Mouse (Mus musculus): ENCODE results near the gene Gmfg. TPM values are rescaled to one million over a fixed set of nuclear protein-coding genes. Genes with fewer than 3 reads are reported as not detected.

Gmfg gene
- polyA plus RNA-seq, 1 experiment from 2014 or later: 35.0 TPM

GRCm38 (mm10) chr7:28435660-28436259 lies 1.5 kb upstream of the Gmfg start:
- no peak overlapping the region for H3K27ac ChIP-seq (ENCODE audit: low read depth, low read length)
- 0% methylated on average over 32 of the region's 70 CpGs for WGBS
- no peaks in the 10 kb centered on the region for H3K27me3 ChIP-seq (replicated peaks; ENCODE audit: control insufficient read depth, insufficient read depth, low read length)
- ATAC-seq: peak; percentile 14; the same call in 1 of the 2 replicates
- H3K4me3 ChIP-seq (ENCODE audit: low read depth, low read length): peak overlapping the region; percentile 87
- peak overlapping the region; percentile 94 for H3K4me2 ChIP-seq (replicated peaks; ENCODE audit: low read depth)
- peak overlapping the region; percentile 94 for H3K9ac ChIP-seq (ENCODE audit: low read depth, low read length)
- H3K9me3 ChIP-seq (ENCODE audit: control insufficient read depth): no peaks in the 10 kb centered on the region
- no peaks in the 10 kb centered on the region; the same call in 1 of the 2 replicates for H3K4me1 ChIP-seq (replicated peaks; ENCODE audit: control insufficient read depth, insufficient read depth, low read length)
- H3K36me3 ChIP-seq (ENCODE audit: control insufficient read depth, insufficient read depth): no peaks in the 10 kb centered on the region; the same call in 1 of the 2 replicates
- TF ChIP-seq CTCF (IDR thresholded peaks at IDR 0.05; ENCODE audit: low read depth): no peak

GRCm38 (mm10) chr7:28436271-28436904 lies 859 bp upstream of the Gmfg start:
- Histone ChIP-seq H3K27ac (ENCODE audit: low read depth, low read length) (peak overlapping the region; percentile 76), H3K36me3 (ENCODE audit: control insufficient read depth, insufficient read depth) (no peaks in the 10 kb centered on the region; the same call in 1 of the 2 replicates), H3K4me3 (ENCODE audit: low read depth, low read length) (peak overlapping the region; percentile 87), H3K4me2 (replicated peaks; ENCODE audit: low read depth) (peak overlapping the region; percentile 94), H3K9ac (ENCODE audit: low read depth, low read length) (peak overlapping the region; percentile 94), H3K9me3 (ENCODE audit: control insufficient read depth) (no peaks in the 10 kb centered on the region), H3K27me3 (replicated peaks; ENCODE audit: control insufficient read depth, insufficient read depth, low read length) (no peaks in the 10 kb centered on the region), H3K4me1 (replicated peaks; ENCODE audit: control insufficient read depth, insufficient read depth, low read length) (no peaks in the 10 kb centered on the region; the same call in 1 of the 2 replicates)
- peak; percentile 98 for ATAC-seq
- 0% methylated on average over 41 of the region's 64 CpGs for WGBS
- peak; percentile 82 for TF ChIP-seq CTCF (IDR thresholded peaks at IDR 0.05; ENCODE audit: low read depth)

GRCm38 (mm10) chr7:28437964-28438363 lies 717 bp downstream of the Gmfg start:
- Histone ChIP-seq H3K36me3 (ENCODE audit: control insufficient read depth, insufficient read depth) (no peaks in the 10 kb centered on the region), H3K27me3 (replicated peaks; ENCODE audit: control insufficient read depth, insufficient read depth, low read length) (no peaks in the 10 kb centered on the region), H3K27ac (ENCODE audit: low read depth, low read length) (no peak overlapping the region), H3K9ac (ENCODE audit: low read depth, low read length) (no peak overlapping the region), H3K9me3 (ENCODE audit: control insufficient read depth) (no peaks in the 10 kb centered on the region), H3K4me2 (replicated peaks; ENCODE audit: low read depth) (no peak overlapping the region; the same call in 1 of the 2 replicates), H3K4me1 (replicated peaks; ENCODE audit: control insufficient read depth, insufficient read depth, low read length) (no peaks in the 10 kb centered on the region; the same call in 1 of the 2 replicates), H3K4me3 (ENCODE audit: low read depth, low read length) (no peak overlapping the region)
- ATAC-seq: no peak
- no peak for TF ChIP-seq CTCF (IDR thresholded peaks at IDR 0.05; ENCODE audit: low read depth)

- Histone ChIP-seq H3K27ac (ENCODE audit: low read depth, low read length) (no peak overlapping the region), H3K36me3 (ENCODE audit: control insufficient read depth, insufficient read depth) (no peaks in the 10 kb centered on the region), H3K4me1 (replicated peaks; ENCODE audit: control insufficient read depth, insufficient read depth, low read length) (no peaks in the 10 kb centered on the region; the same call in 1 of the 2 replicates), H3K9ac (ENCODE audit: low read depth, low read length) (no peak overlapping the region), H3K27me3 (replicated peaks; ENCODE audit: control insufficient read depth, insufficient read depth, low read length) (no peaks in the 10 kb centered on the region), H3K4me2 (replicated peaks; ENCODE audit: low read depth) (no peak overlapping the region), H3K9me3 (ENCODE audit: control insufficient read depth) (no peaks in the 10 kb centered on the region), H3K4me3 (ENCODE audit: low read depth, low read length) (no peak overlapping the region)
- 86% methylated on average over 2 of the region's 2 CpGs for WGBS
- TF ChIP-seq CTCF (IDR thresholded peaks at IDR 0.05; ENCODE audit: low read depth): no peak
- ATAC-seq: no peak
Measured at GRCm38 (mm10) chr7:28438771-28439170, 1.5 kb downstream of the Gmfg start.

GRCm38 (mm10) chr7:28440739-28441138 lies 3.5 kb downstream of the Gmfg start:
- H3K9me3 ChIP-seq (ENCODE audit: control insufficient read depth): no peaks in the 10 kb centered on the region
- H3K36me3 ChIP-seq (ENCODE audit: control insufficient read depth, insufficient read depth): no peaks in the 10 kb centered on the region
- no peaks in the 10 kb centered on the region for H3K27me3 ChIP-seq (replicated peaks; ENCODE audit: control insufficient read depth, insufficient read depth, low read length)
- no peak for ATAC-seq
- 52% methylated on average over 2 of the region's 2 CpGs for WGBS
- no peaks in the 10 kb centered on the region for H3K4me1 ChIP-seq (replicated peaks; ENCODE audit: control insufficient read depth, insufficient read depth, low read length)
- H3K9ac ChIP-seq (ENCODE audit: low read depth, low read length): no peak overlapping the region
- no peak overlapping the region for H3K27ac ChIP-seq (ENCODE audit: low read depth, low read length)
- peak; percentile 21; the same call in 1 of the 2 replicates for TF ChIP-seq CTCF (IDR thresholded peaks at IDR 0.05; ENCODE audit: low read depth)
- H3K4me3 ChIP-seq (ENCODE audit: low read depth, low read length): no peak overlapping the region
- H3K4me2 ChIP-seq (replicated peaks; ENCODE audit: low read depth): no peak overlapping the region

- Histone ChIP-seq H3K4me3 (ENCODE audit: low read depth, low read length) (no peak overlapping the region), H3K4me2 (replicated peaks; ENCODE audit: low read depth) (no peak overlapping the region), H3K9me3 (ENCODE audit: control insufficient read depth) (no peaks in the 10 kb centered on the region), H3K27me3 (replicated peaks; ENCODE audit: control insufficient read depth, insufficient read depth, low read length) (no peaks in the 10 kb centered on the region), H3K9ac (ENCODE audit: low read depth, low read length) (no peak overlapping the region), H3K27ac (ENCODE audit: low read depth, low read length) (no peak overlapping the region), H3K4me1 (replicated peaks; ENCODE audit: control insufficient read depth, insufficient read depth, low read length) (no peaks in the 10 kb centered on the region), H3K36me3 (ENCODE audit: control insufficient read depth, insufficient read depth) (no peaks in the 10 kb centered on the region)
- 84% methylated on average over 12 of the region's 14 CpGs for WGBS
- no peak for TF ChIP-seq CTCF (IDR thresholded peaks at IDR 0.05; ENCODE audit: low read depth)
- no peak for ATAC-seq
Measured at GRCm38 (mm10) chr7:28441776-28442485, 4.7 kb downstream of the Gmfg start.
